Mouse (Mus musculus) embryonic facial prominence, embryonic 13.5 days (tissue): ENCODE data around the gene Olfr309. TPM values are rescaled to one million over a fixed set of nuclear protein-coding genes. Genes with fewer than 3 reads are reported as not detected.
"Not testable (repeated sequence)": the region's sequence is repeated elsewhere in the genome, so short reads cannot be mapped to it uniquely, and the experiment has no call there.

Experiments used
- ATAC-seq: fragments of 200-750 bp; cut with Nextera tagmentation; 2 replicates; pipeline ENCODE4 v1.8.0; 2017; ENCODE audit warnings: low read depth; ENCODE audit not compliant: insufficient number of reproducible peaks, insufficient read depth, low FRiP score, low TSS enrichment
- H3K27ac ChIP-seq: fragments of 300-500 bp; sonication (generic); 2 replicates; pipeline ENCODE4 v1.5.1; 2015; ENCODE audit warnings: moderate library complexity, mild to moderate bottlenecking, inconsistent platforms
- H3K27me3 ChIP-seq: fragments of 300-500 bp; sonication (generic); 2 replicates; pipeline ENCODE4 v1.6.1; 2015; ENCODE audit warnings: mild to moderate bottlenecking, inconsistent platforms
- H3K36me3 ChIP-seq: fragments of 300-500 bp; sonication (generic); 2 replicates; pipeline ENCODE4 v1.6.1; 2015; ENCODE audit warnings: mild to moderate bottlenecking, inconsistent platforms
- H3K4me1 ChIP-seq: fragments of 300-500 bp; sonication (generic); 2 replicates; pipeline ENCODE4 v1.6.1; 2015; ENCODE audit warnings: inconsistent platforms
- H3K4me2 ChIP-seq: fragments of 300-500 bp; sonication (generic); 2 replicates; pipeline ENCODE4 v1.6.1; 2015; ENCODE audit warnings: moderate library complexity, mild to moderate bottlenecking, inconsistent platforms
- H3K4me3 ChIP-seq: fragments of 300-500 bp; sonication (generic); 2 replicates; pipeline ENCODE4 v1.5.1; 2015; ENCODE audit warnings: mild to moderate bottlenecking, inconsistent platforms
- H3K9ac ChIP-seq: fragments of 300-500 bp; sonication (generic); 2 replicates; pipeline ENCODE4 v1.6.1; 2015; ENCODE audit warnings: mild to moderate bottlenecking, inconsistent platforms
- H3K9me3 ChIP-seq: fragments of 300-500 bp; sonication (generic); 2 replicates; pipeline ENCODE4 v1.6.1; 2016; ENCODE audit warnings: inconsistent platforms
- WGBS: fragments of 180-500 bp; shearing (Covaris S2); methylation state at CpG from one replicate; pipeline ENCODE4 v1.1.7; 2015; ENCODE audit warnings: mixed read lengths; 5-methylcytosine and 5-hydroxymethylcytosine counted together
- microRNA-seq: library from miRNA; unstranded; fragments of <30 nt; microRNA quantifications from one replicate; pipeline ENCODE4, GENCODE M21; 2016
- polyA plus RNA-seq: library from polyadenylated mRNA; unstranded; fragments of >200 nt; fragmentation: Nextera tagmentation; extraction: Ambion mirVana; gene quantifications from 2 replicates; pipeline ENCODE4 v1.2.1, GENCODE M21; 2015

The Olfr309 gene
- polyA plus RNA-seq: not detected in 2 replicates

DNA sequence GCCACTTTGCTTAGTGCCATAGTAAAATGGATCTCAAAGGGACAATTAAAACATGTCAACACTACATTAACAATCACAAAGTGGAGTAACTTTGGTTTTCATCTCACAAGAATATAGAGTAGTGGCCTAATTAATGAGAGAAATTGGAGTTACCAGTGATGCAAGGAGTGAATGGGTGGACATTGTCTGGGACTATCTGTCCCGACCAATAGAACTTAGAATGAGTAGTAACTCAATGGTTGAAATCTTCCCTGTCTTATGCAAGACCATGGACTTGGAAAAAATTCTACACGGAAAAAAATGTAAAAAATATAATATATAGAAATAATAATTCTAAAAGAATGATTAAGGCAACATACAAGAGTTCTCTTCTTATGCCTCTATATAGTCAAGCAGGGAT is at the start of gene Olfr309:
Olfr309 (minus strand) TSS at position 101 of the 400 bp plus-strand sequence.
- no peak within 1 kb of the TSS for H3K9ac ChIP-seq
- no peaks in the 10 kb centered on the region for H3K27me3 ChIP-seq
- no peaks in the 10 kb centered on the region for H3K9me3 ChIP-seq
- ATAC-seq: no peak
- H3K27ac ChIP-seq: no peak within 1 kb of the TSS
- no peak within 1 kb of the TSS for H3K4me3 ChIP-seq
- WGBS: 76% methylated on average over 2 of the region's 2 CpGs
- no peaks in the 10 kb centered on the region for H3K36me3 ChIP-seq
- no peaks in the 10 kb centered on the region for H3K4me1 ChIP-seq
- H3K4me2 ChIP-seq: no peak within 1 kb of the TSS

DNA sequence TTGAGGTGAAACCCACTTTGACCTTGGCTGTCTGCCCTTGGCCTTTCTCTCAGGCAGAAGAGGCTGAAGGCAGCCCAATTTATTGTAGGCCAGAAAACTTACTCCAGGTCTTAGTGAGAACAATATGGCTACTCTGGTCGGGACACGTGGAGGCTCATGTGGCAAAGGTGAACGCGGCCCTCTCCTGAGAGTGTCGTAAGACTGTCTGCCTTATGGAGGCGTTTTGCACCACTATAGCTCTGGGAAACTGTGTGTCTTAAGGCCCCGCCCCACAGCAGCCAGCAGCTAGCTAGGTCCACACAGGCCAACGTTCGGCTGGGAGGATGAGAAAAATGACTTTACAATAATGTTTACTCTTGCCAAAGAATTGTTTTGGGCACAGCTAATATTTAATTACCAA is 32.8 kb upstream of the Olfr309 start:
- H3K27ac ChIP-seq, H3K27me3 ChIP-seq, H3K4me3 ChIP-seq, H3K9ac ChIP-seq, H3K9me3 ChIP-seq, H3K4me1 ChIP-seq, H3K36me3 ChIP-seq, ATAC-seq, H3K4me2 ChIP-seq: not testable (repeated sequence)
- 92% methylated on average over 9 of the region's 9 CpGs for WGBS

DNA sequence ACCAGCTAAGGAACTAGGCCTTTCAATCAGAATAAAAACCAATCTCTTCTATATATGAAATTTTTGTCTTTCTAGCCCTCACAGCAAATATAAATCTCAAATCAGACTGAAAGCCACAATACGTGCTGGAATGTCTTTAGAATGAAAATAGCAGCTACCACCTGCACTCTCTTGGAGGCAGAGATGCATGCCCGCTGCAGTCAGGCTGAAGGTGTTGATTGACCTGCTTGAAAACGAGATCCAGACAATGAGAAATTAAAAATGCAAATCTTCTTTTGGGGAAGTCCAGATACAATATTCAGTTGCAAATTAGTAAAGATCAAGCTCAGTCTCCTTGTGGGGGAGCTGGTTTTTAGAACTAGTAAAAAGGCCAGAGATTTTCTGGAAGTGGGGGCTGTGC is 30.7 kb upstream of the Olfr309 start:
- Histone ChIP-seq H3K36me3 (no peaks in the 10 kb centered on the region), H3K4me1 (no peaks in the 10 kb centered on the region), H3K4me3 (no peak overlapping the region), H3K4me2 (no peak overlapping the region), H3K27me3 (no peaks in the 10 kb centered on the region), H3K9ac (no peak overlapping the region), H3K27ac (no peak overlapping the region), H3K9me3 (0 out of 2 replicates have a peak, but pooled peaks cover 4% of the 10 kb centered on the region)
- no peak for ATAC-seq
- 64% methylated on average over 3 of the region's 3 CpGs for WGBS

DNA sequence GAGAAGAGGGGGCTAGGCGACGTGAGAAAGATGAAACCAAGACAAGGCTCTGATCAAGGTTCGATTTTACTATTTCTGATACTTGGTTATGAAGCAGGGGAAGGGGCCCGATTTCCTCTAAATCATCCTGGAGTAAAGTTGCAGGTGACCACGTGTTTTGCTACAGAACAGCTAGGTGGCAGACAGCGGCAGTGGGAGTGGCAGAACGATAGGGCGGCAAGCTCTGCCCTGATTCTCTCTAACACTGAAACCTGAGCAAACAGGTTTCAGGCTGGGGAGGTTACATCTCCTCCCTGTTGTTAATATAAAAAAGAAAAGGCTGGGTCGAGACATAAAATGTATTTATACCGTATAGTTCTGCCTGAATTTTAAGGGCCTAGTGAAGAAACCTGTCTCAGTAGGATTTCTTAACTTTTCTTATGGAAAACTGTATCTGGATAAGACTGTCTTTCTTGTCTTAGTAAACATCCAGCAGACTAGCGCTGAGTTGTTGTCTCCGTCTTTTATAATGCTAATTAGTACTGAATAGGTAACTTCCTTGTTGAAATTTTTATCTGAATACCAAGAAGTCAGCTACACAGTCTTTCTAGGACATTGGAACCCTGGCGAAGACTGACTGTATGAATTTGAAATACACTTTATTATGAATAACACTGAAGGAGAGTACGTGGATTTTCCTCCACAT is 29.5 kb upstream of the Olfr309 start:
- H3K9ac ChIP-seq: no peak overlapping the region
- H3K36me3 ChIP-seq: no peaks in the 10 kb centered on the region
- H3K4me2 ChIP-seq: no peak overlapping the region
- no peaks in the 10 kb centered on the region for H3K4me1 ChIP-seq
- H3K27me3 ChIP-seq: no peaks in the 10 kb centered on the region
- no peak overlapping the region for H3K27ac ChIP-seq
- no peak overlapping the region for H3K4me3 ChIP-seq
- 0 out of 2 replicates have a peak, but pooled peaks cover 3% of the 10 kb centered on the region for H3K9me3 ChIP-seq
- ATAC-seq: no peak
- 76% methylated on average over 14 of the region's 14 CpGs for WGBS

DNA sequence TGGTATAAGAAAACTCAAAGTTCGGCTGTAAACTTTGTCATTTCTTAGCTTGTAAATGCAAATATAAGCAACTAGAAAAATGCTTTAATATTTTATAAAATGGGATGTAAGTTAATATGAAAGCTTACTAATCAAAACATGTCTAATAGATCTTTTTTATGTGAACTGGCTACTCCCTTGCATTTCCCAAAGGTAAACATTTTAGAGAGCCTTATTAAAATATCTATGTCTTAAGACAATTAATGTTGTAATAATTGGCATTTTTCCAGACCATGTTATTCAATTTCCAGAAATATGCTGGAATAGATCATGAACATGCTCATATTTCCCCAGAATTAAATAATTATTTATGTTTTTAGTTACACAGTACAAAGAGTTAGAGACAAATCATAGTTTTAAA is 24.0 kb upstream of the Olfr309 start, which contains the start of gene Olfr307:
Olfr307 (minus strand) TSS at position 101 of the 400 bp plus-strand sequence.
- H3K27ac ChIP-seq: no peak within 1 kb of the TSS
- H3K4me1 ChIP-seq: no peaks in the 10 kb centered on the region
- H3K9me3 ChIP-seq: no peaks in the 10 kb centered on the region
- H3K9ac ChIP-seq: no peak within 1 kb of the TSS
- 74% methylated on average over 1 of the region's 1 CpGs for WGBS
- no peaks in the 10 kb centered on the region for H3K27me3 ChIP-seq
- no peak within 1 kb of the TSS for H3K4me2 ChIP-seq
- ATAC-seq: no peak
- no peak within 1 kb of the TSS for H3K4me3 ChIP-seq
- no peaks in the 10 kb centered on the region for H3K36me3 ChIP-seq

DNA sequence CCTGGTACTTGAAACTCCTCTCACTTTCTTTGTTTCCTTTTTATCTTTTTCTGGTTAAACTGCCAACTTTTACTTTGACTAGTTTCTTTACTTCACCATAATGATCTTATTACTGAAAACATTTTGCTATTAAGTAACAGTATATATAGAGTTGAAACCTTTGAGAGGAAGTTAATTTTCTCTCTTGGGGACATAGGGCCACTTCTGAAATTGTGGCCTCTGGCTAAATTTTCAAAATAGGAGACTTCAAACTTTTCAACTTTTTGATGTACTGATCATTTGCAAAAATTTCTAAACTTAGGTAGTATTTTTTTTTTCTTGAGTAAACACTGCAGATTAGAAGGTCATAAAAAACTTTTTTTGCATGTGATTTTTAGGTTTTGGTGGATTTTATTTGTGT is 12.0 kb upstream of the Olfr309 start, which contains the start of gene Olfr308:
Olfr308 (minus strand) TSS at position 101 of the 400 bp plus-strand sequence.
- Histone ChIP-seq H3K4me1 (no peaks in the 10 kb centered on the region), H3K27me3 (no peaks in the 10 kb centered on the region), H3K36me3 (no peaks in the 10 kb centered on the region), H3K4me2 (no peak within 1 kb of the TSS), H3K9me3 (no peaks in the 10 kb centered on the region), H3K9ac (no peak within 1 kb of the TSS), H3K4me3 (no peak within 1 kb of the TSS), H3K27ac (no peak within 1 kb of the TSS)
- ATAC-seq: no peak

DNA sequence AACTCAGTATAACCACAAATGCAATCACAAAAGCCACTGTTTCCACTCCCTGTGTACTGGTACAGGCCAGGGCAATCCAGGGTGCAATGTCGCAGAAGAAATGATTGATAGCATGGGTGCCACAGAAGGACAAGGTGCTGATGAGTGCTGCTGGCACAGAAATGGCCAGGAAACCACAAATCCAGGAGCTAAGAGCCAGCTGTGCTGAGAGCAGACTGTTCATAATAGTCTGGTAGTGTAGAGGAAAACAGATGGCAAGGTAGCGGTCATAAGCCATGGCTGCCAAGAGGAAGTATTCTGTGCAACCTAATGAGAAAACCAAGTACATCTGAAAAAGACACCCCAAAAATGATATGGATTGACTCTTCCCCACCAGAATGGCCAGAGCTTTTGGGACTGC is 7.8 kb upstream of the Olfr309 start:
- Histone ChIP-seq H3K9ac (no peak overlapping the region), H3K4me2 (no peak overlapping the region), H3K9me3 (no peaks in the 10 kb centered on the region), H3K4me3 (no peak overlapping the region), H3K36me3 (no peaks in the 10 kb centered on the region), H3K4me1 (no peaks in the 10 kb centered on the region), H3K27ac (no peak overlapping the region), H3K27me3 (no peaks in the 10 kb centered on the region)
- ATAC-seq: no peak
- WGBS: 88% methylated on average over 2 of the region's 2 CpGs

DNA sequence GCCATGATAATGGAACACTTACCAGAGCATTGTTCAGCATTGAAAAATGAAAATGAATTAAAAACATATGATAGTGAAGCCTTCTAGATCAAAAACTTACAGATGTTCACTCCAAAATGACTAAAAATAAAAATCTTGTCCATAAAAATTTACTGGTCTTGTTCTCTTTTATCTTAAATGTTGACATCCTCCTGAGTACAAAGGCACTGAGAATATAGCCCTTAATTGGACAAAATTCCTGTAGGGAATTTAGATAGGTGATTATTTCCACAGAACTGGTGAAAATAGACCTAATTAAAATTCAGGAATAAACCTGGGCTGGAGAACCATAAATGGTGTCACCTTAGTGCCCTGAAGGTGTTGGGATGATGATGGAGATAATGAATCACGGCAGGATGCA is 36.4 kb downstream of the Olfr309 start, which contains the start of gene Olfr310:
Olfr310 (minus strand) TSS at position 101 of the 400 bp plus-strand sequence.
- ATAC-seq: no peak
- WGBS: 78% methylated on average over 1 of the region's 1 CpGs
- Histone ChIP-seq H3K9ac (no peak within 1 kb of the TSS), H3K4me3 (no peak within 1 kb of the TSS), H3K27ac (no peak within 1 kb of the TSS), H3K27me3 (no peaks in the 10 kb centered on the region), H3K4me2 (no peak within 1 kb of the TSS), H3K4me1 (no peaks in the 10 kb centered on the region), H3K36me3 (no peaks in the 10 kb centered on the region), H3K9me3 (no peaks in the 10 kb centered on the region)

Small RNA genes lying within 50 kb of the gene (microRNA-seq; reads per million reads assigned to microRNA genes)
- gene Gm23192: not detected

Other genes starting within 250 kb of the Olfr309 start
- gene Vmn2r75, start 141.9 kb downstream of the Olfr309 start, polyA plus RNA-seq: not detected in 2 replicates
- gene Vmn2r76, start 67.4 kb downstream of the Olfr309 start, polyA plus RNA-seq: not detected in 2 replicates
- not detected in 2 replicates for gene Olfr310, start 36.5 kb downstream of the Olfr309 start, polyA plus RNA-seq
- gene Olfr308, start 11.9 kb upstream of the Olfr309 start, polyA plus RNA-seq: not detected in 2 replicates
- not detected in 2 replicates for gene Olfr307, start 23.9 kb upstream of the Olfr309 start, polyA plus RNA-seq
- gene Olfr305, start 53.2 kb upstream of the Olfr309 start, polyA plus RNA-seq: not detected in 2 replicates
- not detected in 2 replicates for gene Olfr304, start 73.0 kb upstream of the Olfr309 start, polyA plus RNA-seq
- not detected in 2 replicates for gene Olfr303, start 84.1 kb upstream of the Olfr309 start, polyA plus RNA-seq
- not detected in 2 replicates for gene Olfr301, start 90.1 kb upstream of the Olfr309 start, polyA plus RNA-seq
- 0.06 TPM in 1 of 2 replicates, not detected in the other for gene Olfr299, start 146.2 kb upstream of the Olfr309 start, polyA plus RNA-seq
- gene Olfr298, start 178.8 kb upstream of the Olfr309 start, polyA plus RNA-seq: not detected in 2 replicates
- gene Olfr297, start 206.3 kb upstream of the Olfr309 start, polyA plus RNA-seq: not detected in 2 replicates